Mouse (Mus musculus) heart, adult 2 months (tissue): Measurements from ENCODE around the gene Schip1.

Source experiments
- CTCF ChIP-seq: fragments of 200-600 bp; IDR thresholded peaks from 2 replicates; pipeline ENCODE4 v1.8.1; 2022; ENCODE audit warnings: antibody characterized with exemption, mild to moderate bottlenecking, moderate library complexity
- POLR2A ChIP-seq: fragments of 200-500 bp; IDR thresholded peaks from 2 replicates; pipeline ENCODE4 v1.6.1; 2011; ENCODE audit warnings: mild to moderate bottlenecking, low read depth, low read length, control low read depth; ENCODE audit not compliant: insufficient read depth

GRCm38 (mm10) chr3:68203934-68204467 is 139.4 kb downstream of the Schip1 start:
- TF ChIP-seq POLR2A (no peak), CTCF (no peak)
